Mouse (Mus musculus) gastrocnemius, adult 2 months (tissue): ENCODE measurements around the gene Foxf1. TPM values are rescaled to one million over a fixed set of nuclear protein-coding genes. Genes with fewer than 3 reads are reported as not detected.

Experiments
- DNase-seq: peaks from one replicate; pipeline ENCODE4 v3.0.0; 2022
- H3K27ac ChIP-seq: fragments of 200-600 bp; 2 replicates; pipeline ENCODE4 v1.8.1; 2022; ENCODE audit warnings: mild to moderate bottlenecking
- H3K4me3 ChIP-seq: fragments of 200-600 bp; 2 replicates; pipeline ENCODE4 v1.8.1; 2022; ENCODE audit warnings: mild to moderate bottlenecking, moderate library complexity
- CTCF ChIP-seq: fragments of 200-600 bp; IDR thresholded peaks from 2 replicates; pipeline ENCODE4 v1.8.1; 2022; ENCODE audit warnings: antibody characterized with exemption, mild to moderate bottlenecking, moderate library complexity
- intact Hi-C: fragments of 180-260 bp; cut with DNase I; formaldehyde crosslinking; loops from one replicate; pipeline ENCODE4 v1.15.1; 2025
- long read RNA-seq, 2 experiments: library from polyadenylated mRNA; stranded (forward); transcript quantifications; one replicate each; pipeline ENCODE4 v2.0.0; 2021
- total RNA-seq, 2 experiments: library from RNA; stranded (reverse); gene quantifications; 2 replicates each; pipeline ENCODE4 v1.2.3; 2021

Foxf1 gene
- total RNA-seq: under 1 TPM; 0.10 to 0.14 TPM
- long read RNA-seq, experiment 1: 0 reads
- long read RNA-seq, experiment 2: 0 reads

- TF ChIP-seq CTCF: no peak
- peak within 1 kb of the TSS; percentile 24; the same call in 1 of the 2 replicates for H3K27ac ChIP-seq
- DNase-seq: peak; percentile 43
- intact Hi-C loops: no loop called here
- peak within 1 kb of the TSS; percentile 84 for H3K4me3 ChIP-seq
These were observed at the start of gene Foxf1 for GRCm38 (mm10) chr8:121084210-121084951. Gene Foxf1 (plus strand): TSS chr8:121084386.

GRCm38 (mm10) chr8:121035611-121036010 is 48.6 kb upstream of the Foxf1 start:
- no peak overlapping the region for H3K27ac ChIP-seq
- TF ChIP-seq CTCF: no peak
- DNase-seq: no peak

GRCm38 (mm10) chr8:121043719-121044440 is 40.3 kb upstream of the Foxf1 start:
- TF ChIP-seq CTCF: no peak
- no peak for DNase-seq
- Histone ChIP-seq H3K27ac (no peak overlapping the region), H3K4me3 (no peak overlapping the region)
- intact Hi-C loops: no loop called here

More at GRCm38 (mm10) chr8:121035611-121036010, 48.6 kb upstream of the Foxf1 start:
- intact Hi-C loops: no loop called here
- H3K4me3 ChIP-seq: no peak overlapping the region

- Histone ChIP-seq H3K4me3 (no peak overlapping the region), H3K27ac (no peak overlapping the region)
- peak; percentile 28 for TF ChIP-seq CTCF
- intact Hi-C loops: no loop called here
- DNase-seq: no peak
These were observed 36.7 kb upstream of the Foxf1 start for GRCm38 (mm10) chr8:121047441-121047840.

GRCm38 (mm10) chr8:121058081-121058480 is 26.1 kb upstream of the Foxf1 start:
- intact Hi-C loops: no loop called here
- no peak overlapping the region for H3K4me3 ChIP-seq
- DNase-seq: no peak
- no peak overlapping the region for H3K27ac ChIP-seq
- no peak for TF ChIP-seq CTCF

DNA sequence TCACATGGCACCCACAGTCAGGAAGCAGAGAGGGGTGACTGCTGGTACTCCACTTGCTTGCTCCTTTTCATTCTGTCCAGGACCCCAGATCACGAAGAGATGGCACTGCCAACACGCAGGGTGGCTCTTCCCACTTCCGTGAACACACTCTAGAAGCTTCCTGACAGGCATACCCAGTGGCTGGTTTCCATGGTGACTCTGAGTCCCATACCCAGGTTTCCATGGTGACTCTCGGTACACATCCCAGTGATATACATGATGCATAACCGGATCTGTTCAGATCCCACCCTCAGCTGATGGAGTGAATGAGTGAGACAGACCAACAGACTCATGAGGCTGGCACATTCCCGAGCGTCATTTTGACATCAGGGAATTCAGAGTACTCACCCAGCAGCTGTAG is 25.1 kb upstream of the Foxf1 start:
- H3K4me3 ChIP-seq: no peak overlapping the region
- TF ChIP-seq CTCF: no peak
- no peak for DNase-seq
- H3K27ac ChIP-seq: no peak overlapping the region
- intact Hi-C loops: no loop called here

DNA sequence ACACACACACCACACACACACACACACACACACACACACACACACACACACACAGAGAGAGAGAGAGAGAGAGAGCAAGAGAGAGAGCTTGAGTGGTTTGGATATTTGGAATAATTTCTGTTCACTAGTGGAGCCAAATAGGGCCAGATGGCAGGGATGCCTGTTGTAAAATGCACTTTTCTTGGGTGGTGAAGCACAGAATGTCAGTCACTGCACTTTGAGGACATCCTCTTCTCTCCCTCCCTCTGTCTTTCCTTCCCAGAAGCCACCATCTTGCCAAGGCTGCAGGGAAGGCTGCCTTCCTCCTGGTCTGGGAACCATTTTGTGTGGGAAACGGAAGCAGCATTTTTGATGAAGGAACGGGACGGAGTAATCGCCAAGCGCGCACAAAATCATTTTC is 21.7 kb upstream of the Foxf1 start:
- intact Hi-C loops: no loop called here
- DNase-seq: no peak
- H3K4me3 ChIP-seq: no peak overlapping the region
- TF ChIP-seq CTCF: no peak
- no peak overlapping the region for H3K27ac ChIP-seq

DNA sequence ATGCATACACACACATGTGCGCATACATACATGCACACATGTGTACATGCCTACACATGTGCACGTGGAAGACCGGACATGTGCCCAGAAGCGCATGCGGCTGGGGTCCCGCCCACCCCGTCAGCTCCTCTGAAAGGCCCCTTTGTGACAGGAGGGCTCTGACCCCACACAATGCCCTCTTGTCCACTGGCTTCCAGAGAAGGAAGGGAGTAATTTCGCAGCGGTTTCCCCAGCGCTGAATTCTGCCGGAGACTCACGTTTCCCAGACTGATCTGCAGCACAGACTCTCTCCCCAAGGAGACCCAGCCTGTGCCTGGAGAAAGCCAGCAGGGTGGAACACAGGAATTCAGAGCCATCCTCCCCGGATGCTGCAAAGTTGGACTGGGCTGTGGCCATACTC is 20.5 kb upstream of the Foxf1 start:
- no peak overlapping the region for H3K4me3 ChIP-seq
- intact Hi-C loops: no loop called here
- no peak for TF ChIP-seq CTCF
- no peak overlapping the region for H3K27ac ChIP-seq
- DNase-seq: no peak

GRCm38 (mm10) chr8:121071454-121071853 is 12.7 kb upstream of the Foxf1 start:
- no peak for DNase-seq
- no peak overlapping the region for H3K4me3 ChIP-seq
- no peak overlapping the region for H3K27ac ChIP-seq
- intact Hi-C loops: no loop called here
- TF ChIP-seq CTCF: no peak

DNA sequence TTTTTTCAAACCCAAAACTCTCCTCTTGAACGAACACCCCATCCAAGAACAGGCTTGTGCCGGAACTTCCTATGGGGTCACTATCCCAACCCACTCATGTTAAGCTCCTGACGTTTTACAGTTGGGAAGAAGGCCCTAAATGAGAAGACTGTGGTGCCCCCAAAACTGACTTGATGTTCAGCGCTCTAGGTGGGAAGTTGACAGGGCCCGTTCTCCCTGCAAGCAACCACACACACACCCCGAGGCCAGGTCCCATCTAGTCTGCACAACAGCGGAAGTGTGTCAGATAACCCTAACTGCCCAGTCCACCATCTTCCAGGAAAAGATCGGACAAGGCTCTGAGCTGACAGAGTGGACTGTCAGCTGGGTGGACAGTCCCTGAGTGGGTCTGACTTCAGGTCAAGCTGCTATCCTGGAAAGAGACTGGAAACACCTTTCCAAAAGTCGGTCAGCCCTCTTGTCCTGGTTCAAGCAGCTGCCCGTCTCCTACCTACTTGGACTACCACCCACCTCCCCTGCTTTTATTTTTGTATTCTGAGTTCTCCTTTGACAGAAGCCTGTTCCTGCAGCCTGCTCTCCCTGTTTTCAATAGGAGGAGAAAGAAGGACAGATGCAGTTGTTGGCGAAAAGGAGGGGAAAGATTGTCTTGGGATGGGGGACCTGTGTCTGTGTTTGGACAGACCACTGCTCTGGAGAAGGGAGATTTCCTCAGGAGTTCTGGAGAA is 11.6 kb upstream of the Foxf1 start:
- Histone ChIP-seq H3K4me3 (peak overlapping the region; percentile 64), H3K27ac (no peak overlapping the region)
- intact Hi-C loops: no loop called here
- TF ChIP-seq CTCF: no peak
- no peak for DNase-seq

DNA sequence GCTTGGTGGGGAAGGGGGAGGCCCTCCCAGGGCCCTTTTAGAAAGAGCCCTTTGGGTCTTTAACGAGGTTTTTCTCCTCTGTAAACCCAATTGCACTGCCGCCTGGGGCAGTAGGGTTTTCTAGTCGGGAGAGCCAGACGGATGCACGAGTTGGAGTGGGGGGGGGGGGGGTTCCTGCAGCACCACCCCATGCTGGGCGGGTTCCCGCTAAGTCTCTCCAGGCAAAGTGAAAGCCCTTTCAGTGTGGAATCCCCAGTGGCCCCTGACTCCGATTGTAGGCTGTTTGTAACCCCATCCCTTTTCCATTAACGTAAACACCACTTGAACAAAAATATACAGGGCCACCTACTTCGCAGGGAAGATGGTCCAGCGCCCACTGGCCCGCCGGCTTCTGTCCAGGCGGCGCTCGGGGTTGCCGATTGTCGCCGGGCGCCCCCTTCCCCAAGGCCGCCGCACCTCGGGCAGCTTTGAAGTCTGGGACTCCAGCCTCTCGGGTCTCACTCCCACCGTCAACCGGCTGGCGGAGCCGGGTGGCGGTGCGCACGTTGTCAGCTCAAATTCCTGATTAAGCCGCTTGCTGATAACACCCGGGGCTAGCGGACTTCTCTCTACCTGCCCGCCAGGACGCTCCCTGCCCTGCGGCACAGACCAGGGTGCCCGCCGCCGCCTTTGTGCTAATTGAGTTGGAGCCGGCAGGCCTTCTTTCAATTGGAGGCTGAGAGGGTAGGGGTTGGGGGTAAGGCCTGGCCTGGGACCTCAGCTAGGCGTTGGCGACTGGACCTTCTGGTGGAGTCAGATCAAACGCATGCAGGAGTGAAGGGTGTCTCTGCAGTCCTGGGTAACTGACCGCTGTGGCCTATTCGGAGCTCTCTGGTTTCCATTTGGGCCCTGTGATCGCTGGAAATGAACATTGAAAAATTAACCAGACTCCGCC is 10.7 kb upstream of the Foxf1 start:
- intact Hi-C loops: no loop called here
- no peak overlapping the region for H3K27ac ChIP-seq
- TF ChIP-seq CTCF: no peak
- peak overlapping the region; percentile 64 for H3K4me3 ChIP-seq
- DNase-seq: no peak

DNA sequence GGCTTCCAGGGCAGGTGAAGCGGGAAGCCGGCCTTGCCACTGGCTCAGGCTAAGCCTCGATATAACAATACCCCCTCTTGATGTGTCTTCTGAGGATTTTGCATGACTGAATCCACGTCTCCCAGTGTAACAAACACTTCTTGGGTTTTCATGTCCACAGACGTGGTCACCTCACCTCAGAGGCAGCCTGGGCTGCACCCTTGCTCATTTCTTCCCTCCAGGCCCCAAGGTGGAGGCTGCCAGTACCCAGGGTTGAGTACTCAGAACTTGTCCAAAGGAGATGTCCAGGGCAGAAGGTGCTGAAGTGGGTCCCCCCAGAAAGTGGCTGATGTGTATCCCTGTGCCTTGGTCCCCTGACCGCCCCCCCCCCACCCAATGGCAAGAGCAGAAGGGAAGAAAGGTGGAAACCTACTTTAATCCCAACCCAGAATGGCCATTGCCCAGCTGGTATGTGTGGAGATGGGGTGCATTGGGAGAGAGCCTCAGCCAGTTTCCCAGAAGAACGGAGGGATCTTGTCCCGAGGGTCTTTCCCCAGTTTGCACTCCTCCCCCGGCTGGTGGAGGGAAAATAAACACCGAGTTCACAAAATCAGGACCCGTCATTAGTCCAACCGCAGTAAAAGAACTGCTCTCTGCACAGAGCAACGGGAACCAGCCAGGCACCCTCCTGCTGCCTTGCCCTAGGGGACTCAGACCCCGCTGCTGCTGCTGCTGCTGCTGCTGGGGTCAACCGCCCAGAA is 9.9 kb upstream of the Foxf1 start:
- no peak for TF ChIP-seq CTCF
- Histone ChIP-seq H3K4me3 (no peak overlapping the region), H3K27ac (no peak overlapping the region)
- DNase-seq: no peak
- intact Hi-C loops: no loop called here
